Mouse (Mus musculus): ENCODE measurements at regions not wholly inside any gene's neighbourhood (a gene's known extent, or its start where the extent isn't known, plus 50 kb on each side); places are given as distances from the start of the nearest gene placed in this dataset.

DNA sequence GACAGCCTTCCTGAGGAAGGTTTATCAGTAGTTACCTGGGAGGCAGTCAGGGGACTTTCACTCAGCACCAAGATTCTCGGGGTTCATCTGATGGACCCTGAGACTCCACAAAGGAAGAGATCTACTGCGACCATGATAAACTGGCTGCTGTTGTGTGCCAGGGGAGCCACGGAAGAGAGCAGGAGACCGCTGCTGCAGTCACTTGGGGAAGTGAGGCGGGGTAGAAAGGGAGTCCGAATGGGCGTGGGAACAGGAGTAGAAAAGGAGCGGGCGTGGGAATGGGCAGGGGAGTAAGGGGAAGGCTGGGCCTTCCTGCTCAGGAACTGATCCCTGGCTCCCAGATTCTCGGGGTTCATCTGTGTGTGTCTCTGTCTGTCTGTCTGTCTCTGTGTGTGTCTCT is 276.2 kb upstream of the Rpl38 start:
- TF ChIP-seq POLR2A (IDR thresholded peaks at IDR 0.05; ENCODE audit: insufficient read depth, low read depth, low read length) (no peak), CTCF (IDR thresholded peaks at IDR 0.05; ENCODE audit: insufficient read depth, low read depth, low read length) (no peak)
